Mouse (Mus musculus): ENCODE data around the gene Vmn2r82. TPM values are rescaled to one million over a fixed set of nuclear protein-coding genes. Genes with fewer than 3 reads are reported as not detected.

Vmn2r82 gene
- polyA plus RNA-seq, 1 experiment from 2014 or later: not detected

Other genes starting within 250 kb of the Vmn2r82 start
- gene Vmn2r80, start 207.8 kb upstream of the Vmn2r82 start, polyA plus RNA-seq (2015; fragmentation: Nextera tagmentation; extraction: Ambion mirVana): not detected in 2 replicates
- gene Vmn2r81, start 108.8 kb upstream of the Vmn2r82 start, polyA plus RNA-seq (2015; fragmentation: Nextera tagmentation; extraction: Ambion mirVana): not detected in 2 replicates
- gene Vmn2r83, start 112.2 kb downstream of the Vmn2r82 start, polyA plus RNA-seq (2015; fragmentation: Nextera tagmentation; extraction: Ambion mirVana): not detected in 2 replicates
- 27.6 and 32.1 TPM in 2 replicates for gene Plpp2, start 177.3 kb downstream of the Vmn2r82 start, polyA plus RNA-seq (2015; fragmentation: Nextera tagmentation; extraction: Ambion mirVana)
- gene Mier2, start 198.7 kb downstream of the Vmn2r82 start, polyA plus RNA-seq (2015; fragmentation: Nextera tagmentation; extraction: Ambion mirVana): 20.5 and 21.5 TPM in 2 replicates
- not detected in 2 replicates for gene Theg, start 230.8 kb downstream of the Vmn2r82 start, polyA plus RNA-seq (2015; fragmentation: Nextera tagmentation; extraction: Ambion mirVana)

All from lung, postnatal 0 days (tissue).